Mouse (Mus musculus): ENCODE data around the gene Ubtfl1. TPM values are rescaled to one million over a fixed set of nuclear protein-coding genes. Genes with fewer than 3 reads are reported as not detected.
"Not testable (repeated sequence)": the region's sequence is repeated elsewhere in the genome, so short reads cannot be mapped to it uniquely, and the experiment has no call there.

Ubtfl1 gene
- not detected in 2 replicates for polyA plus RNA-seq (2012; ENCODE audit: insufficient read depth, low replicate concordance)

DNA sequence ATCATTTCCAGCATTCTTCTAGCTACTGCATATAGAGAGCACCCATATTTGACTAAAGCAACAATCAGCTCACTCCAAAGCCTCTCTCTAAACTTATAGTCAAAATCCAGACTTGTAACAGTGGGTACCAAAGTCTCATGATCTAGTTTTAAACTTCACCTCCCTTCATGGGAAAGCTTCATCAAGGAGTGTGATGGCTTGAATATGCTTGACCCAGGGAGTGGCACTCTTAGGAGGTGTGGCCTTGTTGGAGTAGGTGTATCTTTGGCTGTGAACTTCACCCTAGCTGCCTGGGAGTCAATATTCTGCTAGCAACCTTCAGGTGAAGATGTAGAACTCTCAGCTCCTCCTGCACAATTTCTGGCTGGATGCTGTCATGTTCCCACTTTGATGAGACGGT, at the start of gene Ubtfl1:
Gene Ubtfl1, plus strand, starts transcription at position 301 of the 400 bp plus-strand sequence.
- H3K36me3 ChIP-seq (replicated peaks; ENCODE audit: low read length), result no peaks in the 10 kb centered on the region
- H3K4me3 ChIP-seq (replicated peaks), result no peak within 1 kb of the TSS
- H3K27me3 ChIP-seq (replicated peaks), result no peaks in the 10 kb centered on the region
- H3K9me3 ChIP-seq, result no peaks in the 10 kb centered on the region
- TF ChIP-seq FLI1 (IDR thresholded peaks at IDR 0.05; ENCODE audit: low read length) (no peak), GATA1 (IDR thresholded peaks at IDR 0.05; ENCODE audit: borderline replicate concordance, low read length) (no peak)
- H3K4me1 ChIP-seq, result no peaks in the 10 kb centered on the region

DNA sequence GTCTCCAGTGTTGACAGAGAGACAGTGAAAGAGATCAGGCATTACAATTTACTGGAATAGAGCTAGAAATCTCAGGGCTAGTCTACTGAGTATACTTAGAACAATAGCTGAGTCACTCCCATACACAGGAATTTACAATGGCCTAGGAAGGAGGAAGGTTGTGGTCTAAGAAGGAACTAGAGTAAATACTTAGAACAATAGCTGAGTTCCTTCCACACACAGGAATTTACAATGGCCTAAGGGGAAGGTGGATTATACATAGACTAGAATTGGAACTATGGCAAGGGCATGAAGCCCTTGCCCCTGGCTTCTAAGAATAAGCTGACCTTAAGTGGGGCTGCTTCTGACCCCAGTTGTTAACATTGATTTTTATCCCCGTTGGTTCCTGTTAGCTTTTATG, 31.2 kb upstream of the Ubtfl1 start:
- not testable (repeated sequence) for H3K4me3 ChIP-seq (replicated peaks); H3K27me3 ChIP-seq (replicated peaks); H3K9me3 ChIP-seq; H3K36me3 ChIP-seq (replicated peaks; ENCODE audit: low read length); H3K4me1 ChIP-seq

DNA sequence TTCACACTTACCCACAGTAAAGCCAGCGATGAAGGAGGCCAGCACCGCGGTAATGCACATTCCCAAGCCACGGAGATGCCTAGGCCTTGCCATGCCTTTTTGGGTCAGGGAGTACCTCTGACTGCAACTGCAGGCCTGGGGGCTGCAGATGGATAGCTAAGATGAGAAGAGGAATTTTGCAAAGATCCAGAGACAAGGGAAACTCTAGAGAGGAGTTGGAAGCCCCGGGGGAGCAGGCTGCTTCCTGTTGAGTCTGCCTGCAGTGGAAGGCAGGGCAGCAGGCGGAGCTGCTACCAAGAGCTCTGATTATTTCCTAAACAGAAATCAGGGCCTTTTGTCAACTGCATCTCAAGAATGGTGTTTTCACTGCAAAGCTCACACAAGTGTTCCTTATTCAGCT, 18.4 kb upstream of the Ubtfl1 start:
- Histone ChIP-seq H3K27me3 (replicated peaks) (no peaks in the 10 kb centered on the region), H3K9me3 (0 out of 2 replicates have a peak, but pooled peaks cover 3% of the 10 kb centered on the region), H3K4me1 (no peaks in the 10 kb centered on the region), H3K36me3 (replicated peaks; ENCODE audit: low read length) (no peaks in the 10 kb centered on the region), H3K4me3 (replicated peaks) (no peak overlapping the region)
- no peak for TF ChIP-seq FLI1 (IDR thresholded peaks at IDR 0.05; ENCODE audit: low read length)
- no peak for TF ChIP-seq GATA1 (IDR thresholded peaks at IDR 0.05; ENCODE audit: borderline replicate concordance, low read length)

DNA sequence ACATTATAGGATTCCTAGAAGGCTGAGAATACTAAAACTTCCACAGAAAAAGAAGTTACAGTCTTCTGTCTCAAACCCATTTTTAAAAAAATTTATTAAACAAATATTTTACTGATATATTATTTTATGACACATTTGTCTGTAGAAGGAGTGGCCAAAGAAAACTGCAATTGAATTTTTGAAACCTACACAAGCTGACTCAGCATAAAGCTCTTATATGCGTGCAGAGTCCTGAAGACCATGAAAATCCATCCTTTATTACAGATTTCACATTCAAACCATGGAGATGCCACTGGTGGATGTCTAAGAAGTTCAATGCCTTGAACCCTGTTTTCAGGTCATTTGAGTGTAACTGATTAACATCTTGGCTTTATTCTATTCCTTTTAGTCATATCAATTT, 4.6 kb upstream of the Ubtfl1 start:
- Histone ChIP-seq H3K27me3 (replicated peaks) (no peaks in the 10 kb centered on the region), H3K4me1 (no peaks in the 10 kb centered on the region), H3K4me3 (replicated peaks) (no peak overlapping the region), H3K36me3 (replicated peaks; ENCODE audit: low read length) (no peaks in the 10 kb centered on the region), H3K9me3 (no peaks in the 10 kb centered on the region)
- no peak for TF ChIP-seq FLI1 (IDR thresholded peaks at IDR 0.05; ENCODE audit: low read length)
- TF ChIP-seq GATA1 (IDR thresholded peaks at IDR 0.05; ENCODE audit: borderline replicate concordance, low read length), result no peak

DNA sequence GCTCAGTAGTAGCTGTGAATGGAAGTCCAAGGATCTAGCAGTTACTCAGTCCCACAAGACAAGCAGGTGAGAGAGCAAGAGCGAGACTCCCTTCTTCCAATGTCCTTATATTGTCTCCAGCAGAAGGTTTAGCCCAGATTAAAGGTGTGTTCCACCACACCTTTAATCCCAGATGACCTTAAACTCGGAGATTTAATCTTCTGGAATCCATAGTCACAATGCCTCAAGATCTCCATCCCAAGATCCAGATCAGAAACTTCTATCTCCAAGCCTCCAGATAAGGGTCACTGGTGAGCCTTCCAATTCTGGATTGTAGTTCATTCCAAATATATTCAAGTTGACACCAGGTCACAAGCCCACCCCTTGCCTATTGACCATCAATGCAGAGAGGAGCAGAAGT, 1.3 kb upstream of the Ubtfl1 start, which contains the start of gene Naalad2:
Gene Naalad2, minus strand, starts transcription at position 101 of the 400 bp plus-strand sequence.
- not testable (repeated sequence) for H3K36me3 ChIP-seq (replicated peaks; ENCODE audit: low read length); H3K4me3 ChIP-seq (replicated peaks); H3K4me1 ChIP-seq; H3K9me3 ChIP-seq; H3K27me3 ChIP-seq (replicated peaks)

DNA sequence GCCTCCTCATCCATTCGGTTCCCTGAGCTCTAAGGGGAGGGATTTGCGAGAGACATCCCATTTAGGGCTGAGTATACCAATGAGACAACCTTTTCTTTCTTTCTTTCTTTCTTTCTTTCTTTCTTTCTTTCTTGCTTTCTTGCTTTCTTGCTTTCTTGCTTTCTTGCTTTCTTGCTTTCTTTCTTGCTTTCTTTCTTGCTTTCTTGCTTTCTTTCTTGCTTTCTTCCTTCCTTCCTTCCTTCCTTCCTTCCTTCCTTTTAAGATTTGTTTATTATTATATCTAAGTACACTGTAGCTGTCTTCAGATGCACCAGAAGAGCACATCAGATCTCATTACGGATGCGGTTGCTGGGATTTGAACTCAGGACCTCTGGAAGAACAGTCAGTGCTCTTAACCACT, 8.2 kb downstream of the Ubtfl1 start:
- H3K4me1 ChIP-seq; H3K9me3 ChIP-seq; H3K36me3 ChIP-seq (replicated peaks; ENCODE audit: low read length); H3K4me3 ChIP-seq (replicated peaks); H3K27me3 ChIP-seq (replicated peaks): not testable (repeated sequence)

DNA sequence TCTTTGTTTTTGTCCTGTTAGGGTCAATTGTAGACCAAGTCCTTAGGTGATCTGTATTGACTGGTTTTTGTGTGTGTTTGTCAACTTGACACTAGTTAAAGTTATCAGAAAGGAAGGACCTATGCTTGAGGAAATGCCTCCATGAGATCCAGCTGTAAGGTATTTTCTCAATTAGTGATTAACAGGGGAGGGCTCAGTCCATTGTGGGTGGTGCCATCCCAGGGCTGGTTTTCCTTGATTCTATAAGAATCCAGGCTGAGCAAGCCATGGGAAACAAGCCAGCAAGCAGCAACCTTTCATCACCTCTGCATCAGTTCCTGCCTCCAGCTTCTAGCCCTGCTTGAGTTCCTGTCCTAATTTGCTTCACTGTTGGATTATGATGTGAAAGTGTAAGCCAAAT, 26.1 kb downstream of the Ubtfl1 start, which contains the start of gene Mbd3l2:
Gene Mbd3l2, plus strand, starts transcription at position 301 of the 400 bp plus-strand sequence.
- TF ChIP-seq GATA1 (IDR thresholded peaks at IDR 0.05; ENCODE audit: borderline replicate concordance, low read length) (no peak), FLI1 (IDR thresholded peaks at IDR 0.05; ENCODE audit: low read length) (no peak)
- no peaks in the 10 kb centered on the region for H3K36me3 ChIP-seq (replicated peaks; ENCODE audit: low read length)
- H3K27me3 ChIP-seq (replicated peaks), result no peaks in the 10 kb centered on the region
- peaks cover 18% of the 10 kb centered on the region; the same call in 1 of the 2 replicates for H3K9me3 ChIP-seq
- H3K4me3 ChIP-seq (replicated peaks), result no peak within 1 kb of the TSS
- H3K4me1 ChIP-seq, result no peaks in the 10 kb centered on the region

DNA sequence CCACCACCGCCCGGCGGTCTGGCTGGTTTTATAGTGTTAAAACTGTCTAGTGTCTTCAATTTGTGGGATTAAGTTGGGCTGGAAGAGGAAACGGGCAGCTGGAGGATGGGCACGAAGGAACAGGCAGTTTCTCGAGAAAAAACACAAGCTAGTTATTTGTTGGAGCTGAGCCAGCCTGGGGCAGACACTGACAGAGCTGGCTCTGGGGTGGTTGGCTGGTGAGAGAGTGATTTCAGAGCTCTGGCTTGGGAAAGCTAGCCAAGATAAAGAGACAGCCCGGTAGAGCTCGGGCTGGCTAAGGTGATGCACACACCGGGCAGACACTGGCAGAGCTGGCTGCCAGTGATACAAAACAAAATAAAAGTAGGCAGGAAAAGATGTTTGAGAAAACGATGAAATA, 27.5 kb downstream of the Ubtfl1 start:
- H3K9me3 ChIP-seq, result peaks cover 18% of the 10 kb centered on the region; the same call in 1 of the 2 replicates
- H3K27me3 ChIP-seq (replicated peaks), result no peaks in the 10 kb centered on the region
- H3K4me1 ChIP-seq, result no peaks in the 10 kb centered on the region
- TF ChIP-seq GATA1 (IDR thresholded peaks at IDR 0.05; ENCODE audit: borderline replicate concordance, low read length), result no peak
- no peak for TF ChIP-seq FLI1 (IDR thresholded peaks at IDR 0.05; ENCODE audit: low read length)
- H3K4me3 ChIP-seq (replicated peaks), result no peak overlapping the region
- no peaks in the 10 kb centered on the region for H3K36me3 ChIP-seq (replicated peaks; ENCODE audit: low read length)

DNA sequence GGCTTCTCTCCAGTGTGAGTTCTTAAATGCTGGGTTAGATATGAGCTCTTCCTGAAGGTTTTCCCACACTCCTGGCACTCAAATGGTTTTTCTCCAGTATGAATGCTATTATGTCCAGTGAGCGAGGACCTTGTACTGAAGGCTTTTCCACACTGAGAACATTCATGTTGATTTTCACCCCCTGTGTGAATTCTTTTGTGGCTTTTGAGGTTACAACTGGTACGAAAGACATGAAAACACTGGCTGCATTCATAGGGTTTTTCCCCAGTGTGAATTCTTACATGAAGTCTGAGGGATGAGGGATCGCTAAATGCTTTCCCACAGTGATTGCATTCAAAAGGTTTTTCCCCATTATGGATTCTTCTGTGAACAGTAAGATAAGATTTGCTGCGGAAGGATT, 52.3 kb downstream of the Ubtfl1 start:
- H3K9me3 ChIP-seq, result peaks cover 6% of the 10 kb centered on the region
- no peaks in the 10 kb centered on the region for H3K4me1 ChIP-seq
- H3K27me3 ChIP-seq (replicated peaks), result no peaks in the 10 kb centered on the region
- no peaks in the 10 kb centered on the region for H3K36me3 ChIP-seq (replicated peaks; ENCODE audit: low read length)
- TF ChIP-seq FLI1 (IDR thresholded peaks at IDR 0.05; ENCODE audit: low read length), result no peak
- TF ChIP-seq GATA1 (IDR thresholded peaks at IDR 0.05; ENCODE audit: borderline replicate concordance, low read length), result no peak
- H3K4me3 ChIP-seq (replicated peaks), result no peak overlapping the region

Other genes starting within 250 kb of the Ubtfl1 start
- 4.0 TPM in 1 of 2 replicates, not detected in the other for gene Chordc1, start 112.3 kb upstream of the Ubtfl1 start, polyA plus RNA-seq (2012; ENCODE audit: insufficient read depth, low replicate concordance)
- gene Naalad2, start 1.4 kb upstream of the Ubtfl1 start, polyA plus RNA-seq (2012; ENCODE audit: insufficient read depth, low replicate concordance), result not detected in 2 replicates
- not detected in 2 replicates for gene Mbd3l2, start 26.2 kb downstream of the Ubtfl1 start, polyA plus RNA-seq (2012; ENCODE audit: insufficient read depth, low replicate concordance)
- gene Zfp558, start 73.8 kb downstream of the Ubtfl1 start, polyA plus RNA-seq (2012; ENCODE audit: insufficient read depth, low replicate concordance), result 0.20 TPM in 1 of 2 replicates, not detected in the other
- not detected in 2 replicates for gene Mbd3l1, start 73.9 kb downstream of the Ubtfl1 start, polyA plus RNA-seq (2012; ENCODE audit: insufficient read depth, low replicate concordance)